Mouse (Mus musculus): ENCODE results near the gene Gm28038. TPM values are rescaled to one million over a fixed set of nuclear protein-coding genes. Genes with fewer than 3 reads are reported as not detected.

Gm28038 gene
- total RNA-seq, 2 experiments from 2014 or later, result not detected

DNA sequence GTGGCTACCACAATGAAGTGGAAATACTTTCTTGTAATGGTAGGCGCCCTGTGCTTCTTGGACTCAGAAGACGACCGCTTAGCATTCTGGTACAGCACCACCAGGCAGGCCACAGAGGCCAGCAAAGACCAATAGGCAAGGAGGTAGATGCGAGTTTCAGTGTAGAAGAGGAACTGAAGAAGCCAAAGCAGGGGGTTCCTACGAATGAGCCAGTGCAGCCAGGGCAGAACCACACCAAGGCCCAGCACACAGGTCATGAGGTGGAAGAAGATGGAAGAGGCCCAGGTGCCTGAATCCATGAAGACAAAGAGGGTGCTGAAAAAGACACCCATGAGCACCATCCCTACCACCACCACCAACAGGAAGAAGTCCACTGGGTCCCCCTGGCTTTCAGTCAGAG is 4.2 kb downstream of the Gm28038 start:
- no peak for DNase-seq (ENCODE audit: low spot score in 2 of 2)

DNA sequence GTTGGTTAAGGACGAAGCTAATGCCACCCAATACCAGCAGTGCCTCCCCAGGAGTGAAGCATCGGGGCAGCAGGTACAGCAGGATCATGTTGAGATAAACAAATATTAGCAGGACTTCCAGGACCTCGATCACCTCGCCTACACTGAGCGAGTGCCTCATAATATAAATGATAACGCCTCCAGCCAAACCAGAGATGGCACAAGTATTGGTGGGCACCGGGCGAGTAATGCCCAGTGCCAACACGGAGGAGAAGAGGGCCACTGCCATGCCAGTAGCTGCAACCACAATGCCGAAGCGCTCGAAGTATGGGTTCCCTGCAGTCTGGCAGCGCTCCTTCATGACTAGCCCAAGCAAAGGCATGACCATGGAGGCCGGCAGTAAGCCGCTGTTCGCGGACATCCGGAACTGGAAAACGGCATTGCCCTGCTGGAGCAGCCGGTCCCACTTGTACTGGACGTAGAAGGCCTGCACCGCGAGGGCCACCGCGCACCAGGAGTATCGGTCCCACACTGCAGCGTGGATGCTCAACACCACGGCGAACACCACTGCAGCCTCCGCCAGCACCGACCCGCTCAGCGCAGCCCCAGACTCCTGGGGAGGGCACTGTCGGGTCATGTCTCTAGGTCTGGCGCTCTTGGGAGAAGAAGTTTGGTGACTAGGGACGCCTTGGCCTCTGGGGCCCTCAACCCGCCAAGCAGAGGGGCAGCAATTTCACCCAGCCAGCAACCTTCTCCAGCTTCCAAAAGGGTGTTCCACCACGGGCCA is 4.8 kb downstream of the Gm28038 start:
- no peak for DNase-seq (ENCODE audit: low spot score in 2 of 2)

DNA sequence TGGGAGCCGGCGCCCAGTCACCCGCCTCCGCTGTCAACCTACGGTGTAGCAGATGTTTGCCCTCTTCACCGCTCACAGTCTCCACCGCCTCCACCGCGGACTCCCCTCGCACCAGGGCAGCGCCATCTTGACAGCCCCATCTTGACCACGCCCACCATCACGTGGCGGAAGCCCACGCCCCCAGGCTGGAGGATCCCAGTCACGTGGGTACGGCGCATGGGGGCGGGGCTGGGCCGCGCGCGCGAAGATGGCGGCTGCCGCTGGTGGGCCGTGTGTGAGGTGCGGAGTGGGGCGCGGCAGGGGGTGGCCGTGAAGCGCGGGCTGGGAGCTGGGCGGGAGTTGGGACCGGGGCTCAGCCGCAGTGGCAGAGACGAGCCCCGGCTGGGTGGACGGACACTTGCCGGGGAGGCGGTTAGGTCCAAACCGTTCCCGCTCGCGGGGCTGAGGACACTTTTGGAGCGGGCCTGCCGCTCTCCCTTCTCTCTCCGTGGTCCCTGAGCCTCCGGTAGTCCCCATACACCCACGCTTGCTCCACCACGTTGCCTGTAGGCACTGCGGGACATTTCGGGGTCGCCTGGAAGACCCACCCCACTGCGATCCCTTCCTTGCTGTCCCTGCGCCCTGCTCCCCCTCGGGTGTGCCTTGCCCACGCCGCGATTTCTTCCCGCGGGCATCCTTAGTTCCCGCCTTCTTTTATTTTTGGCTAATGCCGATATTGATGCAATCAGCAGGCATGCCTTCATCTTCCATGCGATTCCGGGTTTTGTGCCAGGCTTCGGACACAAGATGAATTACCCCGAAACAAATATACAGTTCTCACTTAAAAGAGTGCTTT is 5.6 kb downstream of the Gm28038 start, which contains the start of the genes Dolk and Nup188:
Gene Dolk (minus strand): TSS at position 143 of the 835 bp plus-strand sequence.
Gene Nup188 (plus strand): TSS at position 206 of the 835 bp plus-strand sequence.
- DNase-seq (ENCODE audit: low spot score in 2 of 2), result peak; percentile 94 to 96

DNA sequence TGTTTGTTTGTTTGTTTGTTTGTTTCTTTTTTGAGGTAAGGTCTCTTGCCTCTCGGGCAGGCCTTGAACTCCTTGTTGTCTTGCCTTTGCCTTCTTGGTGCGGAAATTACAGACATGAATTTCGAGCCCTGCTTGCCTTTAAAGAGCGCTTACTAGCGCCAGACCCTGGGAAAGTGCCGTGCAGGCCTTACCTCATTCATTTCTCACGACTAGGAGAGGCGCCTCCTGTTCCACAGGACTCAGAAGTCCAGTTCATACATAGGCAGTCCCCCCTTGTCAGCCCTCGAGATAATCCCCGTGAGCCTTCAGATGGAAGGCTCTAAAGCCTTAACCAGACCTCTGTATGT is 6.2 kb downstream of the Gm28038 start:
- no peak for DNase-seq (ENCODE audit: low spot score in 2 of 2)

DNA sequence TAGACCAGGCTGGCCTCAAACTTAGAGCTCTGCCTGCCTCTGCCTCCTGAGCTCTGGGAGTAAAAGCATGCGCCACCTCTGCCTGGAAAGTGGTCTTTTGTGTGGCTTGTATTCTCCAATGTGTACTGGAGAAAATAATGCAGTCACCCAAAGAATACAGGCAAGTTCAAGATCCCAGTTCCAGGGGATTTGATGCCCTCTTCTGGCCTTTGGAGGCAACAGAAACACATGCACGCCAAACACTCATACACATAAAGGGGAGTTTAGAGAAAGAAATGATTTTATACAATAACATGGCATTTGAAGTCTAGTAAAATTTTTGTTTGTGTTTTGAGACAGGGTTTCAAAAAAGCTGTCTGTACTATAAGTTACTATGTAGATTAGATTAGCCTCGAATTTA is 18.7 kb downstream of the Gm28038 start:
- no peak for DNase-seq (ENCODE audit: low spot score in 2 of 2)

DNA sequence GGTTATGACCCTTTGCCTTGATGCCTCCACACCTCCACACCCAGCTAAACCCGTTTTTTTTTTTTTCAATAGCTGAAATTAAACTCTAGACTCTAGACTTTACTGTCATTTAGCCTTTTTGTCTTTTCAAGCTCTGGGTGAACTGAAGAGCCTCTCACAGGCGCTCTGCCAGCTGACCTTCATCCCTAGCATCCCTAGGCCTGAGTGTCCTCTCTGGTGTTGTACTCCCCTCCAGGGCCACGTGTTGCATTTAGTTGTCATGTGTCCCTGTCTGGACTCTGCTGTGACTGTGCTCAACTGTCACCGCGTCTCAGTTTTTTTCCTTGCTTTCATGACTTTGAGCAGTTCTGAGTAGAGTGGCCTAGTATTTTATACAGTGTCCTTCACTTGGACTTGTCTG is 19.1 kb downstream of the Gm28038 start:
- DNase-seq (ENCODE audit: low spot score in 2 of 2), result no peak

DNA sequence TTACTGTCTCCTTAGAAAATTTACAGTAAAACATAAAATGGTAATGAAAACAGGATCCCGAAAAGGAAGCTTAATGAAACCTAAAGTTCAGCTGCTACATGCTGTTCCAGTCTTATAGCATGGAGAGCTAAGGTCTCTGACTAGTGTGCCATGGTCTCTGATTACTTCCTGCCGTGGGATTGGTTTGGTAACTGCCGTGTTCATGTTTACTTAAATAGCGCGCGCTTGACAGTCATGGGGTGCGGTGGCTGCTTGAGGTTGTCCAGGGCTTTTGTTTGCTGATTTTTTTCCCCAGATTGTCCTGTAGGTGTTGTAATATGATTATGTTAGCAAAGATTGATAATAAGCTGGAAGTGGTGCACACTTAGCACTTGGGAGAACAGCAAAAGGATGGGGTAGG is 25.2 kb downstream of the Gm28038 start:
- no peak for DNase-seq (ENCODE audit: low spot score in 2 of 2)

DNA sequence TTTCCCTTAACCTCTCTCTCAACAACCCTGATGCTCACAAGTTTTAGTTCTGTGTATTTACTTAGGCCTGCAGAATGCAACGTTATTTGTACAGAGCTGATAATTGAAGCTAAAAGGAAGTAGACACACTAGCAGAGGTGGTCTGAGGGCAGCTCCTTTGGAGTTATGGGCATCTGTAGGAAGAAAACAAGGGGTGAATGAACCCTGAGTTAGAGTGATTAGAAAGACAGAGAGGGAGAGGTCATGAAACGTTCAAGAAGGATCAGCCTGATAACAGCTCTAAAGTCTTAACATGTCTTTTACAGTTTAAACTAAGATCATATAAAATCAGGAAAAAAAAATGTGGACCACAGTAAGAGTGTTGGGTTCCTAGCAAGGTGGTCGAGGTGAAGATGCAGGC is 28.5 kb downstream of the Gm28038 start:
- no peak for DNase-seq (ENCODE audit: low spot score in 2 of 2)

DNA sequence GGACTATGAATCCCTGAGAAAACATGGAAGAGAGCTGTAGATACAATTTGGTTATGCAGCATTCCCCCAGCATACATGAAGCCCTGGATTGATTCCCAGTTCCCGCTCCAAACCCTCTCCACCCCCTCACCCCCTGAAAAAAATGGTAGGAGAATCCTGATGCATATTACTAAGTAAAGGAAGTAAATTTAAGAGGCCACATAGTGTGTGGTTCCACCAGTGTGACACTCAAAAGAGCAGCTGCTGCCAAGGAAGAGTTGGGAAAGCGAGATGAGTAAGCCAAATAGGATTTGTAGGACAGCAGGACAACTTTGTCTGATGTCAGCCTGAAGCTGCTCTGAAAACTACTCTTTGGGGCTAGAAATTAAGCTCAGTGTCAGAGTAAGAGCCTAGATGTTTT is 30.6 kb downstream of the Gm28038 start:
- DNase-seq (ENCODE audit: low spot score in 2 of 2), result no peak

DNA sequence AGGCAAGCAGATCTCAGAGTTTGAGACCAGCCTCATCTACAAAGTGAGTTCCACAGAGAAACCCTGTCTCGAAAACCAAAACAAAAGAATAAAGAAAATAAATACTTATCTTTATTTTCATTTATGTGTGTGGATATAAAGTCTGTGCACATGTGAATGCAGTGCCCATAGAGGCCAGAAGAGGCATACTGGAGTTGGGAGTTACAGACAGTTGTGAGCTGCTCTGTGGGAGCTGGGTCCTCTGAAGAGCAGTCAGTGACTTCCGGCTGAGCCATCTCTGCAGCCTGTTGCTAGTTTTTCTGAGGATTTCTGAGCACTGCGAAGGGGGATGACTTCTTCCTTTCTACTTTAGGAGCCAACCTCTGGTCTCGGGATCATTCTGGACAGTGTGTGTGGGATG is 35.3 kb downstream of the Gm28038 start:
- DNase-seq (ENCODE audit: low spot score in 2 of 2), result no peak

DNA sequence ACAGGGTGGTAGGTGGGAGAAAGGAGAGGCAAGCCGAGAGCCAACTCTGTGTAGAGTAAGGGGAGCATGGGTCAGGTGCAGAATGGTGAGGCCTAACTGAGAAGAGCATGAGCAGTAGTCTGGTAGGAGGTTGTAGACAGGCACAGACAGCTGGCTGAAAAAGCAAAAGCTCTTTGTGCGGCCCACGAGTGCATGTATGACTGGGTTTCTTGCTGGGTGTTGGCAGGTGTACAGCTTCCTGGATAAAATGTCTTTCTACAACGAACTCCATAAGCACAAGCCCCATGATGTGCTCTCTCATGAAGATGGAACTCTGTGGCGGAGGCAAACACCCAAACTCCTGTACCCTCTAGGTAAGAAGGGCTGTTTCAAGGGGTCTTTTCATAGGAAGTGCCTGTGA is 36.1 kb downstream of the Gm28038 start:
- DNase-seq (ENCODE audit: low spot score in 2 of 2), result no peak

DNA sequence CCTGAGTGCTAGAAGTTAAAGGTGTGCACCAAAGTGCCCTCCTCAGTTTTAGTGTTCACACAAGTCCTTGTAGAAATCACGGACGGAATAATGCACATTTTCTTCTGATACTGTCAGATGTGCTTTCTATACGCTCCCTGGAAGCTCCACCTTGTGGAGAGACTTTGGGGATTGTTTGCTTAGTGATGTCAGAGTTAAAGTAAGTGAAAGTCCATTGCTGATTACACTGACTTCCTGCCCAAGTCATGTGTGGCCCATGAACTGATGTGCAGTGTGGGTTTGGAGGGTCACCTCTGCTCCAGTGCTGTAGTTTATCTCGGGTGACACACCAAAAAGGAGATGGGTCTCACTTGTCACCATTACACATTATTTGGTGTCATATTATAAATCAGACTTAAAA is 38.4 kb downstream of the Gm28038 start:
- DNase-seq (ENCODE audit: low spot score in 2 of 2), result no peak

DNA sequence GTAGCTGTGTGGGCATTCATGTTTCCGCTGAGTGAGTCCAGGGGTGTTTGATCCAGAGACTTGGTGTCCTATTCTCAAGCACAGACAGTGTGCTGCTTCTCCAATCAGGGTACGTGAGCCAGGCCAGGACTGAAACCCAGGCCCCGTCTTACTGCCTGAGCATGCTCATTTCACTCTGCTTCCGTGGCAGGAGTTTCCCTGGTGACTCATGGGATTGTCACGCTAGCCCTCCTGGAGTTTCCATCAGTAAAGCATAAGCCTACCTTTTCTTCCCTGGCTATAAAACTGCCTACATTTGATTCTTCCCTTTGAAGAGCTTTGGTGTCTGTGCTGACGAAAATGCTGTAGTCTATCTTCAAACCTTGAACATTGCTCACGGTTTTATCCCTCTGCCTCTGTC is 42.3 kb downstream of the Gm28038 start:
- no peak for DNase-seq (ENCODE audit: low spot score in 2 of 2)

DNA sequence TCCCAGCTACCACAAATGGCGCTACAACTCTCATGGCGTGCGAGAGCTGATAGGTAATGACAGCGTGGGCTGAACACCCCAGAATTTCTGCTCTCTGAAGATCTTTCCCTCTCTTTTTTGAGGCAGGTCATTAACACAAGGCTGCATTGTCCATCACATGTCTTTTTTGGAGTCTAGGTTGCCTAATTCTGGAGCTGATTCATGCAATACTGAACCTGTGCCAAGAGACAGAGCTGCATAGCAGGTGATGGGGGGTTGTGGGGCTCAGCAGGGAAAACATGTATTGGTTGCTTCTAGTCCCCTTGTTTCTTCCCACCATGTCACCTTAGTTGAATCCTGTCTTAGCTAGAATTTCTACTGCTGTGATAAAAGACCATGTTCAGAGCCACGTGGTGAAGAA is 44.5 kb downstream of the Gm28038 start:
- DNase-seq (ENCODE audit: low spot score in 2 of 2), result no peak

DNA sequence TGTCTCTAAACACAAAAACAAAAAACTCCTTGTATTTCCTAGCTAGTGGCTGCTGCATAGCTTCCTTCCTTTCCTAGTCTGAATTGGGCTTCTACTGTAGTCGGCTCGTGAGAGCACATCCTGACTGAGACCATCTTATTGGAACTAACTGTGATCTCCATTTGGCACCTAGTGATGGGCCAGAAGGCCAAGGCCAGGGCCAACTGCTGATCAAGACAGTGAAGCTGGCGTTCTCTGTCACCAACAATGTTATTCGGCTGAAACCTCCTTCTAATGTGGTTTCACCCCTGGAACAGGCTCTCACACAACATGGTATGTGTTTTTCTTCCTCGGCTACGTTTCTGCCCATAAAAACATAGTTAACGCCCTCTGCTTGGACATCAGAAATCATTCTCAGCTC is 46.4 kb downstream of the Gm28038 start:
- DNase-seq (ENCODE audit: low spot score in 2 of 2), result no peak

DNA sequence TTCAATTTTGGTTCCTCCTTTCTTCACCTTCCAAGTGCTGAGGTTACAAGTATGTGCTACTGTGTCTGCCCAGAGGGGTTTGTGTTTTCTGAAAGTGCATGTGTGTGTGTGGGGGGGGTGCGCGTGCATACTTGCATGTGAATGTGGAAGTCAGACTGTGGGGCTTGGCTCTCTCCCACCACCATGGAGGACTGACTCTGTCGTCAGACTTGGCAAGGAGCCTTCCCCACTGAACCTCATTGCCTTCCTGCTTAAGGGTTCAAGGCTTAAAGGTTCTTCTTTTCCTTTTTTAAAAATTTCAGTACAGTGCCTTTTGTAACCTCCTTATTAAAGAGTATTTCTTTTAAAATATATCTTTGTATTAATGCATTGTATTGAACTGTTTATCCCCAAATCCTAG is 47.9 kb downstream of the Gm28038 start:
- DNase-seq (ENCODE audit: low spot score in 2 of 2), result no peak

DNA sequence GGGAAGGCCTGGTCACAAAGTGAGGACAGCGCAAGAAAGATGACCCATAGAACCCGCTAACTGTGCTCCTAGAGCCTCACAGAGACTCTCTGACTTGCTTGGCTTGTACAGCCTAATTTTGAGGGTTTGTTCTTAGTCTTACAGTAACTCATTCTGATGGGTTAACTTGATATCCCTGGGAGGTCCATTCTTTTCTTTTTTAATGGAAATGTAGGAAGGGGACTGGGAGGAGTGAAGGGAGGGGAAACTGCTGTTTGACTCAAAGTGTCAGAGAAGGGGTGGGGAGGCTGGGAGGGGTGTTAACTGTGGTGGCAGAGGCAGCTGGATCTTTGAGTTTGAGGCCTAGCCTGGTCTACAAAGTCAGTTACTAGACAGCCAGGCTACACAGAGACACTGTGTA is 54.5 kb downstream of the Gm28038 start:
- DNase-seq (ENCODE audit: low spot score in 2 of 2), result no peak

DNA sequence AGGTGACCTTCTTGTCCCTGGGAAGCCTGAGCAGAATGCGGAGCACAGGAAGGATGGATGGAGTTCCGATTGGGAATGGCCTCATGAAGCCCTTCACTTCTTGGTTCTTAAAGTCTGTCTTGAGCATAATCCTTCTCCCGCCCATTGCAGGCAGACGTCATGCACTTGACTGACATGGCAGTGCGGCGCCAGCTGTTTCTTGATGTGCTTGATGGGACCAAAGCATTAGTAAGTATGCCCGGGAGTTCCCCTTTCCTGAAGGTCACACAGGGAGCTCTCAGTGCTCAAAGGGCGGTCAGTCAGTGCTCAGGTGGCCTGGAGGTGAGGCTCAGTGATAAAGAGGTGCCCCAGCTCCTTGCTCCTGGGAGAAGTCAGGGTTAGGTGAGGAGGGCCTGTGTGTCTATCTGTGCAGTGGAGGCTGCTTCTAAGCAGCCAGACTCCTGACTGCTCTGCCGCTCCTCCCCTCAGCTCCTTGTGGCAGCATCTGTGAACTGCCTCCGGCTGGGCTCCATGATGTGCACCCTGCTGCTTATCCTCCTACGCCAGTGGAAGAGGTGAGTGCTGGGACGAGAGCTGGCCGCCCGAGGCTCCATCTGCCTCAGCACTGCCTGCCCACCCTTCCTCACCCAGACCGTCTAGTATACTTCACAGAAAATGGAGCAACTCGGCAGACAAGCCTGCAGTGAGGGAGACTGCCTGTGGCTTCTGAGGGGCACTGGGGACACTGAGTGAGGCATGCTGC is 55.5 kb downstream of the Gm28038 start:
- DNase-seq (ENCODE audit: low spot score in 2 of 2), result no peak

DNA sequence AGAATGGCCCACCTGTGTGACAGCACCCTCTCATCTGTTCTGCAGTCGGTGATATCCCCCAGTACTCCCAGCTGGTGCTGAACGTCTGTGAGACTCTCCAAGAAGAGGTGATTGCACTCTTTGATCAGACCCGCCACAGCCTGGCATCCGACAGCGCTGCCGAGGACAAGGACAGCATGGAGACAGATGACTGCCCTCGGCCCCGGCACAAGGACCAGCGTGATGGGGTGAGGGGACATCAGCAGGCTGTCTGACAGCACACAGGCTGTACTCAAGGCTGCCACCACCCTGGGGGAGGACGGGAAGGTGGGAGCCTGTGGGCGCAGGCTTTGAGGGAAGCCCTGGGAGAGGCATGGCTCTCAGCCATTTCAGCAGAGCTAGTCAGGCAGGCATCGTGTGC is 56.3 kb downstream of the Gm28038 start:
- DNase-seq (ENCODE audit: low spot score in 2 of 2), result no peak

DNA sequence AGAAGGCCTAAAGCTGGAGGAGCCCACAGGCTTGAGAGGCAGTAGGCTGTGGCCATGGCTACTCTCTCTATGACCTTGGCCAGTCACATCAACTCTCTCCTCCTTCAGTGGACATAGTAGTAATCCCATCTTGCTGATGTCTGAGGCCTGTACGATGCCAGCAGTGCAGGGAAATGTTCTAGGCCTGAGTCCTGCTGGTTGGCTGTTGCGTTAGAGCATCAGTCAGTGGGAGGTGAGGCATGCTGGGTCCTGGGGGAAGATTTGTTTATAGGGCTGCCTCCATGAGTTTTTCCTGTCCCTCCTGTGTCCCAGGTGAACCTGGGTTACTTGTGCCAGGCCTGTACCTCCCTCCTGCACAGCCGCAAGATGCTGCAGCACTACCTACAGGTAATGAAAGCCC is 61.2 kb downstream of the Gm28038 start:
- DNase-seq (ENCODE audit: low spot score in 2 of 2), result no peak

DNA sequence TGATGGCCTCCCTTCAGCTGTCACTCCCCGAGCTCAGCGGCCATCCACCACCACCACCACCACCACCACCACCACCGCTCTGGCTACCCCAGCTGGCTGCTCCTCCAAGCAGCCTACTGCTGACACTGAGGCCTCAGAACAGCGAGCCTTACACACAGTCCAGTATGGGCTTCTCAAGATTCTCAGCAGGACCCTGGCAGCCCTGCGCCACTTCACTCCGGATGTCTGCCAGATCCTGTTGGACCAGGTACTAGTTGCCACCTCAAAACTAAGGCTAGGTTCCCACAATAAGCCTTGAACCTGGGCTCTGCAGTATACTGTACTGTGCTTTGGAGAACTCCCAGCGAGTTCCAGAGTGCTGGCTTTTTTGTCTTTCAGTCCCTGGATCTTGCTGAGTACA is 61.7 kb downstream of the Gm28038 start:
- no peak for DNase-seq (ENCODE audit: low spot score in 2 of 2)

DNA sequence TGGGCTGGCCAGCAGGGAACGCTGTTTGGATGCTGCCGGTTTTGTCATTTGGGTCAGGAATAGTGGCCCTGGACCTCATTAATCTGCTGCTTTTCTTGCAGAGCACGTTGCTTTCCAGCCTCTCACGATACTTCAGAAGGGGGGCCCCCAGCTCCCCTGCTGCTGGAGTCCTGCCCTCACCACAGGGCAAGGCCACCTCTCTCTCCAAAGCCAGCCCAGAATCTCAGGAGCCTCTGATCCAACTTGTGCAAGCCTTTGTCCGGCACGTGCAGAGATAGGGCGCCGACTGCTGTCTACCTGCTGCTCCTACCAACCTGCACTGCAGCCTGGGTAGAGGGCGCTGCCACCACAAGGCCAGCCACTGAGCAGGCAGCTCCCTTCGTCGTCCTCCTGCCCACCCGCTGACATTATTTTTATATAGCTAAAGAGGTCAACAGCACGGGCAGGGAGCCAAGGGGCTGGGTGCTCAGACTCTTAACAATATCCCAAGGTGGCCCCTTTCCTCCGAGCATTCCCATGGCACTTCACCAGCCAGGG is 62.8 kb downstream of the Gm28038 start:
- peak in 1 of 2 experiments; percentile 35 for DNase-seq (ENCODE audit: low spot score in 2 of 2)

Data from layer of hippocampus, postnatal 14 days (tissue).